Mouse (Mus musculus) heart, embryonic 16.5 days (tissue): Measurements from ENCODE around the gene Zfp11. TPM values are rescaled to one million over a fixed set of nuclear protein-coding genes. Genes with fewer than 3 reads are reported as not detected.

Experiments
- ATAC-seq: fragments of 200-750 bp; cut with Nextera tagmentation; replicated peaks from 2 replicates; pipeline ENCODE4 v1.8.0; 2017; ENCODE audit warnings: moderate number of reproducible peaks; ENCODE audit not compliant: insufficient read depth, low FRiP score; ENCODE audit errors: extremely low read depth
- H3K27ac ChIP-seq: fragments of 300-500 bp; sonication (generic); 2 replicates; pipeline ENCODE4 v1.5.1; 2014; ENCODE audit warnings: mild to moderate bottlenecking, low read length, control low read depth, moderate library complexity
- H3K27me3 ChIP-seq: fragments of 300-500 bp; sonication (generic); 2 replicates; pipeline ENCODE4 v1.6.1; 2014; ENCODE audit warnings: low read length, mixed read lengths; ENCODE audit not compliant: control insufficient read depth, insufficient read depth
- H3K36me3 ChIP-seq: fragments of 300-500 bp; sonication (generic); 2 replicates; pipeline ENCODE4 v1.6.1; 2014; ENCODE audit not compliant: control insufficient read depth, insufficient read depth
- H3K4me1 ChIP-seq: fragments of 300-500 bp; sonication (generic); 2 replicates; pipeline ENCODE4 v1.6.1; 2014; ENCODE audit warnings: low read length, mixed read lengths; ENCODE audit not compliant: control insufficient read depth, insufficient read depth
- H3K4me2 ChIP-seq: fragments of 300-500 bp; sonication (generic); 2 replicates; pipeline ENCODE4 v1.6.1; 2014; ENCODE audit warnings: low read depth, mild to moderate bottlenecking, control low read depth, low read length
- H3K4me3 ChIP-seq: fragments of 300-500 bp; sonication (generic); 2 replicates; pipeline ENCODE4 v1.5.1; 2014; ENCODE audit warnings: mild to moderate bottlenecking, control low read depth, low read length
- H3K9ac ChIP-seq: fragments of 300-500 bp; sonication (generic); 2 replicates; pipeline ENCODE4 v1.6.1; 2014; ENCODE audit warnings: low read length, control low read depth
- H3K9me3 ChIP-seq: fragments of 300-500 bp; sonication (generic); replicated peaks from 2 replicates; pipeline ENCODE4 v1.6.1; 2016; ENCODE audit warnings: low read length; ENCODE audit not compliant: control insufficient read depth
- WGBS: fragments of 180-500 bp; shearing (Covaris S2); extraction: QIAGEN DNeasy Blood & Tissue Kit; methylation state at CpG from one replicate; pipeline ENCODE4 v1.1.7; 2014; 5-methylcytosine and 5-hydroxymethylcytosine counted together
- polyA plus RNA-seq: library from polyadenylated mRNA; unstranded; fragments of >200 nt; fragmentation: Nextera tagmentation; extraction: Ambion mirVana; gene quantifications from 2 replicates; pipeline ENCODE4 v1.2.1, GENCODE M21; 2015

Gene Zfp11
- polyA plus RNA-seq = 4.4 and 4.6 TPM in 2 replicates

- peak; percentile 78 for ATAC-seq
- H3K9ac ChIP-seq = peak within 1 kb of the TSS; percentile 98
- under 1% methylated on average over 23 of the region's 23 CpGs for WGBS
- H3K9me3 ChIP-seq = 0 out of 2 replicates have a peak, but pooled peaks cover 6% of the 10 kb centered on the region
- no peaks in the 10 kb centered on the region for H3K27me3 ChIP-seq
- H3K36me3 ChIP-seq = no peaks in the 10 kb centered on the region
- H3K4me2 ChIP-seq = peak within 1 kb of the TSS; percentile 90
- H3K4me3 ChIP-seq = peak within 1 kb of the TSS; percentile 90
- peak within 1 kb of the TSS; percentile 70 for H3K27ac ChIP-seq
- peaks cover 9% of the 10 kb centered on the region for H3K4me1 ChIP-seq
Observed at GRCm38 (mm10) chr5:129670036-129670458, at the start of gene Zfp11. Gene Zfp11, minus strand, starts transcription at chr5:129670099.

GRCm38 (mm10) chr5:129717016-129717415 is 47.1 kb upstream of the Zfp11 start:
- Histone ChIP-seq H3K4me3 (no peak overlapping the region), H3K9ac (no peak overlapping the region), H3K4me2 (no peak overlapping the region), H3K36me3 (peaks cover 25% of the 10 kb centered on the region), H3K4me1 (peaks cover 6% of the 10 kb centered on the region), H3K9me3 (no peaks in the 10 kb centered on the region), H3K27ac (no peak overlapping the region), H3K27me3 (no peaks in the 10 kb centered on the region)
- ATAC-seq = no peak
- WGBS = 80% methylated on average over 9 of the region's 9 CpGs

GRCm38 (mm10) chr5:129715326-129715861 is 45.5 kb upstream of the Zfp11 start, which contains the start of gene Mrps17:
Gene Mrps17, plus strand, starts transcription at chr5:129715497.
- Histone ChIP-seq H3K9ac (peak within 1 kb of the TSS; percentile 80), H3K4me2 (peak within 1 kb of the TSS; percentile 73), H3K27me3 (no peaks in the 10 kb centered on the region; the same call in 1 of the 2 replicates), H3K4me1 (peaks cover 6% of the 10 kb centered on the region), H3K9me3 (no peaks in the 10 kb centered on the region), H3K36me3 (peaks cover 25% of the 10 kb centered on the region), H3K27ac (peak within 1 kb of the TSS; percentile 64), H3K4me3 (peak within 1 kb of the TSS; percentile 69)
- under 1% methylated on average over 33 of the region's 33 CpGs for WGBS
- peak; percentile 97 for ATAC-seq

- WGBS = 55% methylated on average over 2 of the region's 2 CpGs
- Histone ChIP-seq H3K4me1 (no peaks in the 10 kb centered on the region), H3K36me3 (no peaks in the 10 kb centered on the region), H3K27ac (no peak within 1 kb of the TSS), H3K27me3 (no peaks in the 10 kb centered on the region; the same call in 1 of the 2 replicates), H3K4me3 (no peak within 1 kb of the TSS), H3K9me3 (no peaks in the 10 kb centered on the region), H3K9ac (no peak within 1 kb of the TSS), H3K4me2 (no peak within 1 kb of the TSS)
- no peak for ATAC-seq
Observed at GRCm38 (mm10) chr5:129708412-129708811, 38.5 kb upstream of the Zfp11 start, which contains the start of gene Sept14. Gene Sept14, minus strand, starts transcription at chr5:129708512.

- H3K4me2 ChIP-seq = no peak overlapping the region
- no peak overlapping the region for H3K27ac ChIP-seq
- ATAC-seq = no peak
- H3K36me3 ChIP-seq = no peaks in the 10 kb centered on the region
- H3K4me1 ChIP-seq = no peaks in the 10 kb centered on the region
- H3K27me3 ChIP-seq = no peaks in the 10 kb centered on the region
- no peak overlapping the region for H3K9ac ChIP-seq
- no peak overlapping the region for H3K4me3 ChIP-seq
- no peaks in the 10 kb centered on the region for H3K9me3 ChIP-seq
Observed at GRCm38 (mm10) chr5:129703368-129703767, 33.5 kb upstream of the Zfp11 start.

GRCm38 (mm10) chr5:129701706-129702105 is 31.8 kb upstream of the Zfp11 start:
- Histone ChIP-seq H3K4me3 (no peak overlapping the region), H3K9ac (no peak overlapping the region), H3K27ac (no peak overlapping the region), H3K36me3 (no peaks in the 10 kb centered on the region), H3K9me3 (no peaks in the 10 kb centered on the region), H3K27me3 (no peaks in the 10 kb centered on the region), H3K4me2 (no peak overlapping the region), H3K4me1 (no peaks in the 10 kb centered on the region)
- ATAC-seq = no peak
- WGBS = 69% methylated on average over 1 of the region's 1 CpGs

DNA sequence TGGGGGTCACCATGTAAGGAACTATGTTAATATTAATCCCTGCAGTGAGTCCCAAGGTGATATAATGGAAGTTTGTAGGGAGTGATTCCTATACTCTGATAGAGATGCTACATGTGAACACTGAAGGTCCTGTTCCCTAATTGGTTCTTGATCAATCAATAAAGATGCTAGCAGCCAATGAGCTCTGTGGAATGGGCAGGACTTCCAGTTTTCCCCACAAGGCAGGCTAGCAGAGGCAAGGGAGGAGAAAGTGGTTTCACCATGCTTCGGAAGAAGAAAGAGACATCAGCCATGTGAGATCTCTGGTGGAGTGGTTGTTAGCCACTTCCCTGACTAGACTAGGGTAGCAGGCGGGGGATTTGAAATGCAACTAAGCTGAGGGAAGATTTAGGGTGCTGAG is 30.6 kb upstream of the Zfp11 start:
- Histone ChIP-seq H3K4me2 (no peak overlapping the region), H3K4me1 (no peaks in the 10 kb centered on the region), H3K27me3 (no peaks in the 10 kb centered on the region), H3K9ac (no peak overlapping the region), H3K9me3 (no peaks in the 10 kb centered on the region), H3K27ac (no peak overlapping the region), H3K36me3 (no peaks in the 10 kb centered on the region), H3K4me3 (no peak overlapping the region)
- no peak for ATAC-seq
- WGBS = 30% methylated on average over 2 of the region's 2 CpGs

DNA sequence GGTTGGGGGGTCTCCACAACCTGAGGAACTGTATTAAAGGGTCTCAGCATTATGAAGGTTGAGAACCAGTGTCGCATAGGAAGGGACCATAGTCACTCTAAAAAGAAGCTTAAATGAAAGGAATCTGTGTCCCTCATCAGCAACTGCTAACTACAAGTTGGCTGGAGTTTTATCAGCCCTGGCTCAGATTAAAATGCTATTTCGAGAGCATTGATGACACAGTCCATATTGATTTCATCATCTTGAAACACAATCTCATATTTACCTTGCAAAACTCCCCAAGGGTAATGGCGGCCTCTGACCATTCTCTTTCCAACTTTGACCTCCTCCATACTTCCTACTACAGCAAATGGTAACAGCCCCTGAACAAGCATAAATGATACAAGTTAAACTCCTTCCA is 20.6 kb upstream of the Zfp11 start:
- no peak overlapping the region for H3K4me3 ChIP-seq
- 67% methylated on average over 3 of the region's 3 CpGs for WGBS
- H3K27me3 ChIP-seq = no peaks in the 10 kb centered on the region
- H3K36me3 ChIP-seq = no peaks in the 10 kb centered on the region
- H3K4me2 ChIP-seq = no peak overlapping the region
- no peaks in the 10 kb centered on the region for H3K9me3 ChIP-seq
- H3K9ac ChIP-seq = no peak overlapping the region
- H3K27ac ChIP-seq = no peak overlapping the region
- H3K4me1 ChIP-seq = no peaks in the 10 kb centered on the region
- no peak for ATAC-seq

DNA sequence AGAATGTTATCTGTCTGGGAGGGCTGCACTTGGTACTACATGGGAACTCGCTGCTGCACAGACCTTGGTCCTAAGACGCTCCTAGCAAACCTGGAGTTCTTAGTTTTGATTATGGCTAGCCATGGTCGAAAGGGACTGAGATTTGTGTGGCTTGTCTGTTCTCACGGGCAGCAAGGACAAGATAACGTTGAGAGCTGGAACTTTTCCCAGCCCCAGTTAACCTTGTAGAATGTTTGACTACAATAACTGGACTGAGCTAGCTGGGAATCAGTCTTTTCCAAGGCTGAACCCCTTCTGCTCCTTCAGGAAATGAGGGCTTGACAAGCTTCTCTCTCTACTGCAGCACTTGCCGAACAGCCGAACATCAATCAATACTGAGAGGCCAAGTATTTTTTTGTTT is 17.7 kb upstream of the Zfp11 start:
- ATAC-seq = no peak
- H3K4me1 ChIP-seq = no peaks in the 10 kb centered on the region
- H3K27ac ChIP-seq = no peak overlapping the region
- H3K9me3 ChIP-seq = no peaks in the 10 kb centered on the region
- H3K27me3 ChIP-seq = no peaks in the 10 kb centered on the region
- no peak overlapping the region for H3K9ac ChIP-seq
- H3K36me3 ChIP-seq = no peaks in the 10 kb centered on the region
- H3K4me3 ChIP-seq = no peak overlapping the region
- WGBS = 61% methylated on average over 7 of the region's 7 CpGs
- no peak overlapping the region for H3K4me2 ChIP-seq
